Mouse (Mus musculus) heart, adult 18-20 months (tissue): Measurements from ENCODE around the gene Ogdh. TPM values are rescaled to one million over a fixed set of nuclear protein-coding genes. Genes with fewer than 3 reads are reported as not detected.

ENCODE experiments used
- microRNA-seq, 2 experiments: library from miRNA; unstranded; fragments of <30 nt; microRNA quantifications; one replicate each; pipeline ENCODE4 v1.2.0; 2022
- total RNA-seq, 2 experiments: library from RNA; stranded (reverse); gene quantifications; 2 replicates each; pipeline ENCODE4 v1.2.3; 2021

Ogdh gene
- total RNA-seq, 2 experiments from 2014 or later, result 1,837 to 1,914 TPM

Small RNA genes lying within 50 kb of the gene (microRNA-seq; reads per million reads assigned to microRNA genes)
- gene Mir7651, result 0.38 to 1.1 reads per million in 2 experiments

Other genes with a start within 250 kb of the Ogdh start
- gene Camk2b, start 225.3 kb upstream of the Ogdh start, total RNA-seq, result 1 to 10 TPM; 7.2 to 8.1 TPM
- not detected for gene A730071L15Rik, start 91.6 kb upstream of the Ogdh start, total RNA-seq
- gene Nudcd3, start 91.2 kb upstream of the Ogdh start, total RNA-seq, result 10 to 100 TPM; 64.2 to 67.1 TPM
- not detected for gene Npc1l1, start 61.5 kb upstream of the Ogdh start, total RNA-seq
- gene Ddx56, start 23.9 kb upstream of the Ogdh start, total RNA-seq, result 10 to 100 TPM; 22.1 to 25.0 TPM
- 100 to 1,000 TPM in 1 of 2 experiments, 10 to 100 TPM in 1; 98.8 to 112 TPM for gene Tmed4, start 16.8 kb upstream of the Ogdh start, total RNA-seq
- 10 to 100 TPM; 33.8 to 37.0 TPM for gene Zmiz2, start 97.4 kb downstream of the Ogdh start, total RNA-seq
- gene Ppia, start 123.8 kb downstream of the Ogdh start, total RNA-seq, result 100 to 1,000 TPM; 304 to 366 TPM
- gene H2afv, start 152.8 kb downstream of the Ogdh start, total RNA-seq, result 10 to 100 TPM; 71.4 to 86.8 TPM
- 10 to 100 TPM; 29.5 to 31.0 TPM for gene Purb, start 184.3 kb downstream of the Ogdh start, total RNA-seq
- 1 to 10 TPM; 1.6 to 2.9 TPM for gene Myo1g, start 229.3 kb downstream of the Ogdh start, total RNA-seq